Mouse (Mus musculus): ENCODE data around the gene Lrrc18. TPM values are rescaled to one million over a fixed set of nuclear protein-coding genes. Genes with fewer than 3 reads are reported as not detected.

Lrrc18 gene
- polyA plus RNA-seq, 1 experiment, result not detected

DNA sequence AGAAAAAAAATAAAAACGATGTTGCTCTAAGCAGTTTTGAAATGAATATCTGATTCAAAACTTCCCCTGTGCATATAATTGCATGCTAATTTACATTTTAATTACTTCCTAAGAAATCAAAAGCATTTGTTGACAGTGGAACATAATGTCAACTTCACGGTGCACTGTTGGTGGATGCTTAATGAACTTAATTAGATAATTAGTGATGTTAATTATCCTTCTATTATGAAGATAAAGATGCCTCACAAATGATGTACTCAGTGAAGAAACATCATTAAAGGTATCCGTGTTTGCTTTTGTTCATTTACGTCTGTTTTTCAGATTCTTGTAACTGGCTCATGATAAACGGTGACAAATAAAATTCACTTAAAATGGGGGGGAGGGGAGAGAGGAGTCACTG, 71.8 kb downstream of the Lrrc18 start:
- no peak overlapping the region for H3K27ac ChIP-seq (ENCODE audit: control insufficient read depth, insufficient read depth, low read depth, low read length, poor library complexity)
- H3K4me3 ChIP-seq (replicated peaks; ENCODE audit: control insufficient read depth, low read depth, low read length), result no peak overlapping the region
- no peaks in the 10 kb centered on the region for H3K4me1 ChIP-seq (ENCODE audit: control insufficient read depth, insufficient read depth, low read length)
- TF ChIP-seq CTCF (IDR thresholded peaks at IDR 0.05; ENCODE audit: control insufficient read depth, insufficient read depth, low read length), result no peak
- no peak for TF ChIP-seq POLR2A (IDR thresholded peaks at IDR 0.05; ENCODE audit: borderline replicate concordance, control insufficient read depth, low read depth, low read length)
- WGBS, result 87% methylated on average over 5 of the region's 5 CpGs

Other genes with a start within 250 kb of the Lrrc18 start
- 7.4 and 23.8 TPM in 2 replicates for gene Tmem273, start 205.4 kb upstream of the Lrrc18 start, polyA plus RNA-seq (2011; ENCODE audit: insufficient read depth, insufficient read length, low replicate concordance, missing spikeins)
- gene Fam170b, start 157.4 kb upstream of the Lrrc18 start, polyA plus RNA-seq (2011; ENCODE audit: insufficient read depth, insufficient read length, low replicate concordance, missing spikeins), result not detected in 2 replicates
- gene Vstm4, start 134.6 kb upstream of the Lrrc18 start, polyA plus RNA-seq (2011; ENCODE audit: insufficient read depth, insufficient read length, low replicate concordance, missing spikeins), result 0.47 and 2.9 TPM in 2 replicates
- 19.8 and 36.8 TPM in 2 replicates for gene Wdfy4, start 194.1 kb downstream of the Lrrc18 start, polyA plus RNA-seq (2011; ENCODE audit: insufficient read depth, insufficient read length, low replicate concordance, missing spikeins)
- 1.3 TPM in 1 of 2 replicates, not detected in the other for gene Arhgap22, start 222.6 kb downstream of the Lrrc18 start, polyA plus RNA-seq (2011; ENCODE audit: insufficient read depth, insufficient read length, low replicate concordance, missing spikeins)